Mouse (Mus musculus): ENCODE results near the gene 2810408A11Rik. TPM values are rescaled to one million over a fixed set of nuclear protein-coding genes. Genes with fewer than 3 reads are reported as not detected.

Gene 2810408A11Rik
- polyA plus RNA-seq (2015; fragmentation: Nextera tagmentation; extraction: Ambion mirVana): 6.4 and 7.0 TPM in 2 replicates

- no peaks in the 10 kb centered on the region for H3K4me1 ChIP-seq (ENCODE audit: insufficient read depth, low read depth, low read length)
- peak within 1 kb of the TSS; percentile 65 for H3K9ac ChIP-seq (replicated peaks; ENCODE audit: low read depth)
- peak within 1 kb of the TSS; percentile 93 for H3K27ac ChIP-seq (ENCODE audit: low read length)
- TF ChIP-seq EP300 (IDR thresholded peaks at IDR 0.05) (peak; percentile 42; the same call in 1 of the 2 replicates), CTCF (IDR thresholded peaks at IDR 0.05) (no peak)
- ATAC-seq: peak; percentile 93
- H3K36me3 ChIP-seq (ENCODE audit: insufficient read depth, low read length): peaks cover 8% of the 10 kb centered on the region; the same call in 1 of the 2 replicates
- peak; percentile 99 for DNase-seq (ENCODE audit: low spot score)
- peak within 1 kb of the TSS; percentile 82 for H3K4me3 ChIP-seq (ENCODE audit: low read depth, low read length)
- H3K9me3 ChIP-seq (ENCODE audit: low read length): no peaks in the 10 kb centered on the region
- WGBS: under 1% methylated on average over 37 of the region's 38 CpGs
- H3K4me2 ChIP-seq (replicated peaks; ENCODE audit: low read depth, low read length): peak within 1 kb of the TSS; percentile 73
- H3K27me3 ChIP-seq (replicated peaks; ENCODE audit: insufficient read depth, low read length): no peaks in the 10 kb centered on the region
These were observed at the start of gene 2810408A11Rik, which contains the start of gene Neurl4 for GRCm38 (mm10) chr11:69900471-69901405. 2810408A11Rik (minus strand) TSS chr11:69900987. Neurl4 (plus strand) TSS chr11:69901072.

DNA sequence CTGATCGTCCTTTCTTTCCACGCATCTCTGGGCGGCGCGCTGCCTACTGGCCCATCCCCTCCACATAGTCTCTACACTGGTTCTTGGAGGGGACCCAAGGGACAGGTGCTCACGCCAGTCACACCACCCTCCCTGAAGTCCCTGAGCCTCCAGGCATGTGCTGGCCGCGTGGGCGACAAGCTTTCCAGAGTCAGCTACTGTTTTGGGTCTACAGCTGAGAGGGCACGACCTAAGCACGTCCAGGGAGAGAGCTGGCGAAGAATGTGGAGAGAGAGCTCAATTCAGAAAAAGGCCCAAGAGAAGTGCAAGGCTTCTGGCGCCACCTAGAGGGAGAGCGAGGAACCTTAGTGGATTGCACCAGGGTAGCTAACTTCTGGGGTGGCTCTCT lies 48.0 kb upstream of the 2810408A11Rik start:
- 0% methylated on average over 12 of the region's 14 CpGs for WGBS

DNA sequence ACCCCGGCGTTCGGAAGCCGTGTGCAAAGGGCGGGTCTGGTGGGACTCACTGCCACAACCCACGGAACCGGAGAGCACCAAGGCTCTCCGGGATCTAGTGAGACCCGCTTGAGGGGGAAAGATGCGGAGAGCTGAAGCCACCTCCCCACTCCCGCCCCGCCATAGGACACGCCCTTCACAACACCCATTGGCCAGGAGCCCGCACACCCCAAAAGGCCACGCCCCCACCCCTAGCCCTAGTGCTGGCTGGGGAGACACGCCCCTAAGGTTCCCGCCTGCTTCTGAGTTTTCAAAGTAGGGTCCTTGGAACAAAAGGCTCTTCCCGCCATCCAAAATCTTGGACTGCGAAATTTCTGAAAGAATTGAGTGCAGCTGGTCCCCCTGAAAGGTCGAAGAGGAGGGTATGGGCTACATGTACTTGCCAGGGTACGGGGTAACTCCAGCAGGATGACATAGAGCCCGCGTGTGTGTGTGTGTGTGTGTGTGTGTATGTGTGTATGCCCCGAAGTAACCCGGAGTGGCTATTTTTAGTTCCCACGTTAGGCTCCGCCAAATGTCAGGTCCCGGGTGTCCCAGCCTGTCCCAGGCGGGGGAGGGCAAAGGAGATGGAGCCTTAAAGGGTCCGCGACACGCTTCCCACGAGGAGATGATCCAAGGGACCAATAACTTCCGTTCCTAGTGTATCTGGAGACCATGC lies 47.4 kb upstream of the 2810408A11Rik start, which contains the start of gene Slc2a4:
Slc2a4 (minus strand) TSS at position 123 of the 697 bp plus-strand sequence.
- DNase-seq (ENCODE audit: low spot score) (peak; percentile 96), ATAC-seq (peak; percentile 94)
- peak within 1 kb of the TSS; percentile 60 for H3K4me2 ChIP-seq (replicated peaks; ENCODE audit: low read depth, low read length)
- no peak within 1 kb of the TSS for H3K9ac ChIP-seq (replicated peaks; ENCODE audit: low read depth)
- H3K4me1 ChIP-seq (ENCODE audit: insufficient read depth, low read depth, low read length): no peaks in the 10 kb centered on the region
- peak within 1 kb of the TSS; percentile 39 for H3K4me3 ChIP-seq (ENCODE audit: low read depth, low read length)
- H3K9me3 ChIP-seq (ENCODE audit: low read length): no peaks in the 10 kb centered on the region
- WGBS: under 1% methylated on average over 34 of the region's 34 CpGs
- no peaks in the 10 kb centered on the region for H3K27me3 ChIP-seq (replicated peaks; ENCODE audit: insufficient read depth, low read length)
- no peaks in the 10 kb centered on the region for H3K36me3 ChIP-seq (ENCODE audit: insufficient read depth, low read length)
- peak within 1 kb of the TSS; percentile 2 for H3K27ac ChIP-seq (ENCODE audit: low read length)
- TF ChIP-seq EP300 (IDR thresholded peaks at IDR 0.05): no peak
- no peak for TF ChIP-seq CTCF (IDR thresholded peaks at IDR 0.05)

More for the DNA sequence above, 48.0 kb upstream of the 2810408A11Rik start:
- Histone ChIP-seq H3K4me1 (ENCODE audit: insufficient read depth, low read depth, low read length) (no peaks in the 10 kb centered on the region), H3K4me2 (replicated peaks; ENCODE audit: low read depth, low read length) (peak overlapping the region; percentile 60), H3K27me3 (replicated peaks; ENCODE audit: insufficient read depth, low read length) (no peaks in the 10 kb centered on the region), H3K36me3 (ENCODE audit: insufficient read depth, low read length) (no peaks in the 10 kb centered on the region), H3K9me3 (ENCODE audit: low read length) (no peaks in the 10 kb centered on the region), H3K9ac (replicated peaks; ENCODE audit: low read depth) (no peak overlapping the region), H3K4me3 (ENCODE audit: low read depth, low read length) (peak overlapping the region; percentile 39), H3K27ac (ENCODE audit: low read length) (peak overlapping the region; percentile 2; the same call in 1 of the 2 replicates)
- peak; percentile 67 for ATAC-seq
- peak; percentile 96 for DNase-seq (ENCODE audit: low spot score)
- TF ChIP-seq CTCF (IDR thresholded peaks at IDR 0.05): peak; percentile 95
- no peak for TF ChIP-seq EP300 (IDR thresholded peaks at IDR 0.05)

- no peaks in the 10 kb centered on the region for H3K36me3 ChIP-seq (ENCODE audit: insufficient read depth, low read length)
- ATAC-seq (peak; percentile 14), DNase-seq (ENCODE audit: low spot score) (peak; percentile 52)
These were observed 46.7 kb upstream of the 2810408A11Rik start for GRCm38 (mm10) chr11:69947337-69948065.

GRCm38 (mm10) chr11:69945997-69946891 lies 45.5 kb upstream of the 2810408A11Rik start:
- DNase-seq (ENCODE audit: low spot score) (no peak), ATAC-seq (no peak)
- no peak overlapping the region for H3K4me2 ChIP-seq (replicated peaks; ENCODE audit: low read depth, low read length)
- no peak overlapping the region for H3K27ac ChIP-seq (ENCODE audit: low read length)
- no peaks in the 10 kb centered on the region for H3K36me3 ChIP-seq (ENCODE audit: insufficient read depth, low read length)
- 88% methylated on average over 18 of the region's 18 CpGs for WGBS
- no peak overlapping the region for H3K9ac ChIP-seq (replicated peaks; ENCODE audit: low read depth)
- no peaks in the 10 kb centered on the region for H3K4me1 ChIP-seq (ENCODE audit: insufficient read depth, low read depth, low read length)
- no peaks in the 10 kb centered on the region for H3K9me3 ChIP-seq (ENCODE audit: low read length)
- no peak for TF ChIP-seq CTCF (IDR thresholded peaks at IDR 0.05)
- TF ChIP-seq EP300 (IDR thresholded peaks at IDR 0.05): no peak
- no peaks in the 10 kb centered on the region for H3K27me3 ChIP-seq (replicated peaks; ENCODE audit: insufficient read depth, low read length)
- H3K4me3 ChIP-seq (ENCODE audit: low read depth, low read length): no peak overlapping the region

More at GRCm38 (mm10) chr11:69947337-69948065, 46.7 kb upstream of the 2810408A11Rik start:
- TF ChIP-seq EP300 (IDR thresholded peaks at IDR 0.05) (no peak), CTCF (IDR thresholded peaks at IDR 0.05) (no peak)
- Histone ChIP-seq H3K9ac (replicated peaks; ENCODE audit: low read depth) (no peak overlapping the region), H3K27me3 (replicated peaks; ENCODE audit: insufficient read depth, low read length) (no peaks in the 10 kb centered on the region), H3K4me3 (ENCODE audit: low read depth, low read length) (peak overlapping the region; percentile 39), H3K4me2 (replicated peaks; ENCODE audit: low read depth, low read length) (peak overlapping the region; percentile 60), H3K27ac (ENCODE audit: low read length) (no peak overlapping the region; the same call in 1 of the 2 replicates), H3K9me3 (ENCODE audit: low read length) (no peaks in the 10 kb centered on the region), H3K4me1 (ENCODE audit: insufficient read depth, low read depth, low read length) (no peaks in the 10 kb centered on the region)
- WGBS: 4% methylated on average over 28 of the region's 29 CpGs
